Mouse (Mus musculus) erythroblast, adult 5-6 weeks (primary cell): ENCODE data around the gene Clip2. TPM values are rescaled to one million over a fixed set of nuclear protein-coding genes. Genes with fewer than 3 reads are reported as not detected.

Experiments
- ATAC-seq: replicated peaks from 2 replicates; pipeline ENCODE4 v1.8.0; 2016; ENCODE audit warnings: moderate number of reproducible peaks, mild to moderate bottlenecking, moderate TSS enrichment, inconsistent platforms; ENCODE audit not compliant: poor library complexity, low FRiP score, severe bottlenecking
- total RNA-seq, 2 experiments: library from RNA; stranded (forward) in 1 of 2; stranded (reverse) in 1 of 2; fragments of 150-400 nt in 1 of 2; fragments of 200-764, 138-1000 nt in 1 of 2; gene quantifications; 2 replicates each; pipeline versions ENCODE4 v1.2.3 to v1.2.4; 2015 to 2017; ENCODE audit warnings: low replicate concordance in 2 of 2

Gene Clip2
- total RNA-seq, 2 experiments from 2014 or later: 0.96 to 2.1 TPM

GRCm38 (mm10) chr5:134442066-134442465, 110.2 kb downstream of the Clip2 start:
- ATAC-seq: no peak

GRCm38 (mm10) chr5:134441105-134441504, 111.1 kb downstream of the Clip2 start:
- no peak for ATAC-seq

GRCm38 (mm10) chr5:134440098-134440497, 112.1 kb downstream of the Clip2 start:
- ATAC-seq: no peak

- no peak for ATAC-seq
Observed at GRCm38 (mm10) chr5:134439481-134439880, 112.8 kb downstream of the Clip2 start.

Other genes with a start within 250 kb of the Clip2 start
- 9.0 and 28.4 TPM in 2 replicates for gene Gtf2i, start 237.7 kb downstream of the Clip2 start, total RNA-seq (2015; ENCODE audit: low replicate concordance)
- gene Gtf2i, start 237.7 kb downstream of the Clip2 start, total RNA-seq (2017; ENCODE audit: low replicate concordance): 10.7 and 11.2 TPM in 2 replicates
- 3.3 and 29.0 TPM in 2 replicates for gene Gtf2ird1, start 95.7 kb downstream of the Clip2 start, total RNA-seq (2015; ENCODE audit: low replicate concordance)
- 2.2 TPM in 2 replicates for gene Gtf2ird1, start 95.7 kb downstream of the Clip2 start, total RNA-seq (2017; ENCODE audit: low replicate concordance)
- gene Syna, start 7.7 kb upstream of the Clip2 start, total RNA-seq (2015; ENCODE audit: low replicate concordance): 0.84 TPM in 1 of 2 replicates, not detected in the other
- gene Syna, start 7.7 kb upstream of the Clip2 start, total RNA-seq (2017; ENCODE audit: low replicate concordance): not detected in 2 replicates
- gene Rfc2, start 28.9 kb upstream of the Clip2 start, total RNA-seq (2015; ENCODE audit: low replicate concordance): 26.7 and 51.0 TPM in 2 replicates
- gene Rfc2, start 28.9 kb upstream of the Clip2 start, total RNA-seq (2017; ENCODE audit: low replicate concordance): 14.7 and 23.7 TPM in 2 replicates
- 1.5 and 5.0 TPM in 2 replicates for gene Lat2, start 62.6 kb upstream of the Clip2 start, total RNA-seq (2015; ENCODE audit: low replicate concordance)
- 7.5 and 10.9 TPM in 2 replicates for gene Lat2, start 62.6 kb upstream of the Clip2 start, total RNA-seq (2017; ENCODE audit: low replicate concordance)
- gene Eif4h, start 87.1 kb upstream of the Clip2 start, total RNA-seq (2015; ENCODE audit: low replicate concordance): 63.7 and 79.4 TPM in 2 replicates
- gene Eif4h, start 87.1 kb upstream of the Clip2 start, total RNA-seq (2017; ENCODE audit: low replicate concordance): 93.5 and 98.1 TPM in 2 replicates
- 0.19 and 2.1 TPM in 2 replicates for gene Limk1, start 136.2 kb upstream of the Clip2 start, total RNA-seq (2015; ENCODE audit: low replicate concordance)
- gene Limk1, start 136.2 kb upstream of the Clip2 start, total RNA-seq (2017; ENCODE audit: low replicate concordance): 2.1 and 3.6 TPM in 2 replicates
- not detected in 2 replicates for gene Eln, start 194.9 kb upstream of the Clip2 start, total RNA-seq (2015; ENCODE audit: low replicate concordance)
- not detected in 2 replicates for gene Eln, start 194.9 kb upstream of the Clip2 start, total RNA-seq (2017; ENCODE audit: low replicate concordance)